Mouse (Mus musculus) heart, embryonic 12.5 days (tissue): ENCODE data around the gene Isoc2a. TPM values are rescaled to one million over a fixed set of nuclear protein-coding genes. Genes with fewer than 3 reads are reported as not detected.
"Not testable (repeated sequence)": the region's sequence is repeated elsewhere in the genome, so short reads cannot be mapped to it uniquely, and the experiment has no call there.

Experiments used
- ATAC-seq: fragments of 200-750 bp; cut with Nextera tagmentation; 2 replicates; pipeline ENCODE4 v1.8.0; 2017; ENCODE audit warnings: moderate TSS enrichment, moderate library complexity; ENCODE audit not compliant: insufficient number of reproducible peaks, low FRiP score
- H3K27ac ChIP-seq: fragments of 300-500 bp; sonication (generic); 2 replicates; pipeline ENCODE4 v1.5.1; 2016; ENCODE audit warnings: mild to moderate bottlenecking, moderate library complexity; ENCODE audit not compliant: poor library complexity, severe bottlenecking
- H3K27me3 ChIP-seq: fragments of 300-500 bp; sonication (generic); replicated peaks from 2 replicates; pipeline ENCODE4 v1.6.1; 2016; ENCODE audit warnings: mild to moderate bottlenecking, moderate library complexity
- H3K36me3 ChIP-seq: fragments of 300-500 bp; sonication (generic); 2 replicates; pipeline ENCODE4 v1.6.1; 2016; ENCODE audit warnings: mild to moderate bottlenecking, moderate library complexity
- H3K4me1 ChIP-seq: fragments of 300-500 bp; sonication (generic); replicated peaks from 2 replicates; pipeline ENCODE4 v1.6.1; 2016; ENCODE audit warnings: mild to moderate bottlenecking
- H3K4me2 ChIP-seq: fragments of 300-500 bp; sonication (generic); 2 replicates; pipeline ENCODE4 v1.6.1; 2016; ENCODE audit warnings: mild to moderate bottlenecking, moderate library complexity
- H3K4me3 ChIP-seq: fragments of 300-500 bp; sonication (generic); 2 replicates; pipeline ENCODE4 v1.5.1; 2016; ENCODE audit warnings: mild to moderate bottlenecking
- H3K9ac ChIP-seq: fragments of 300-500 bp; sonication (generic); 2 replicates; pipeline ENCODE4 v1.6.1; 2016; ENCODE audit warnings: mild to moderate bottlenecking, moderate library complexity
- H3K9me3 ChIP-seq: fragments of 300-500 bp; sonication (generic); replicated peaks from 2 replicates; pipeline ENCODE4 v1.6.1; 2016; ENCODE audit warnings: mild to moderate bottlenecking, moderate library complexity
- WGBS: fragments of 180-500 bp; shearing (Covaris S2); methylation state at CpG from one replicate; pipeline ENCODE4 v1.1.7; 2016; 5-methylcytosine and 5-hydroxymethylcytosine counted together
- polyA plus RNA-seq: library from polyadenylated mRNA; unstranded; fragments of >200 nt; fragmentation: Nextera tagmentation; extraction: Ambion mirVana; gene quantifications from 2 replicates; pipeline ENCODE4 v1.2.1, GENCODE M21; 2016

Isoc2a gene
- polyA plus RNA-seq, 1 experiment from 2014 or later: 1.0 TPM

- Histone ChIP-seq H3K36me3 (no peaks in the 10 kb centered on the region), H3K9me3 (no peaks in the 10 kb centered on the region), H3K27ac (no peak overlapping the region), H3K4me2 (peak overlapping the region; percentile 68), H3K4me1 (peaks cover 15% of the 10 kb centered on the region; the same call in 1 of the 2 replicates), H3K4me3 (peak overlapping the region; percentile 78; the same call in 1 of the 2 replicates), H3K9ac (no peak overlapping the region), H3K27me3 (no peaks in the 10 kb centered on the region)
- ATAC-seq: no peak
- 60% methylated on average over 5 of the region's 5 CpGs for WGBS
Measured at GRCm38 (mm10) chr7:4865090-4865489, 11.9 kb upstream of the Isoc2a start.

GRCm38 (mm10) chr7:4865579-4866493 is 11.1 kb upstream of the Isoc2a start:
- WGBS: 3% methylated on average over 40 of the region's 40 CpGs
- Histone ChIP-seq H3K9ac (peak overlapping the region; percentile 81), H3K27ac (peak overlapping the region; percentile 64; the same call in 1 of the 2 replicates), H3K9me3 (no peaks in the 10 kb centered on the region), H3K4me2 (peak overlapping the region; percentile 68), H3K4me3 (peak overlapping the region; percentile 78), H3K4me1 (peaks cover 15% of the 10 kb centered on the region; the same call in 1 of the 2 replicates), H3K36me3 (no peaks in the 10 kb centered on the region), H3K27me3 (no peaks in the 10 kb centered on the region)
- ATAC-seq: peak; percentile 100

- Histone ChIP-seq H3K4me2 (peak overlapping the region; percentile 68), H3K27ac (peak overlapping the region; percentile 53; the same call in 1 of the 2 replicates), H3K27me3 (no peaks in the 10 kb centered on the region), H3K9ac (peak overlapping the region; percentile 81), H3K4me3 (peak overlapping the region; percentile 78), H3K36me3 (no peaks in the 10 kb centered on the region), H3K4me1 (peaks cover 15% of the 10 kb centered on the region; the same call in 1 of the 2 replicates), H3K9me3 (no peaks in the 10 kb centered on the region)
- WGBS: 46% methylated on average over 10 of the region's 10 CpGs
- no peak for ATAC-seq
Measured at GRCm38 (mm10) chr7:4866631-4867180, 10.2 kb upstream of the Isoc2a start.

GRCm38 (mm10) chr7:4870133-4870532 is 6.8 kb upstream of the Isoc2a start, which contains the start of gene Isoc2b:
Isoc2b (minus strand) TSS chr7:4870258.
- Histone ChIP-seq H3K27ac (no peak within 1 kb of the TSS), H3K4me1 (0 out of 2 replicates have a peak, but pooled peaks cover 12% of the 10 kb centered on the region), H3K27me3 (no peaks in the 10 kb centered on the region), H3K9me3 (no peaks in the 10 kb centered on the region), H3K4me3 (no peak within 1 kb of the TSS), H3K4me2 (no peak within 1 kb of the TSS), H3K36me3 (no peaks in the 10 kb centered on the region), H3K9ac (no peak within 1 kb of the TSS)
- 52% methylated on average over 6 of the region's 6 CpGs for WGBS
- ATAC-seq: no peak

- H3K9ac ChIP-seq: peak overlapping the region; percentile 76
- peak overlapping the region; percentile 62 for H3K4me3 ChIP-seq
- H3K4me2 ChIP-seq: peak overlapping the region; percentile 90
- peaks cover 13% of the 10 kb centered on the region for H3K4me1 ChIP-seq
- WGBS: 5% methylated on average over 11 of the region's 11 CpGs
- H3K27me3 ChIP-seq: no peaks in the 10 kb centered on the region
- 0 out of 2 replicates have a peak, but pooled peaks cover 2% of the 10 kb centered on the region for H3K36me3 ChIP-seq
- peak; percentile 7; the same call in 1 of the 2 replicates for ATAC-seq
- no peak overlapping the region for H3K27ac ChIP-seq
- 0 out of 2 replicates have a peak, but pooled peaks cover 7% of the 10 kb centered on the region for H3K9me3 ChIP-seq
Measured at GRCm38 (mm10) chr7:4877226-4877625, 273 bp downstream of the Isoc2a start.

GRCm38 (mm10) chr7:4878186-4878585 is 1.2 kb downstream of the Isoc2a start:
- Histone ChIP-seq H3K4me1 (peaks cover 13% of the 10 kb centered on the region), H3K4me3 (no peak overlapping the region), H3K36me3 (0 out of 2 replicates have a peak, but pooled peaks cover 5% of the 10 kb centered on the region), H3K9me3 (0 out of 2 replicates have a peak, but pooled peaks cover 7% of the 10 kb centered on the region), H3K27ac (no peak overlapping the region), H3K27me3 (no peaks in the 10 kb centered on the region), H3K9ac (no peak overlapping the region), H3K4me2 (no peak overlapping the region)
- ATAC-seq: no peak

GRCm38 (mm10) chr7:4879036-4879435 is 2.1 kb downstream of the Isoc2a start:
- H3K4me1 ChIP-seq: peaks cover 13% of the 10 kb centered on the region
- H3K27ac ChIP-seq, H3K4me2 ChIP-seq, H3K9me3 ChIP-seq, H3K27me3 ChIP-seq, ATAC-seq, H3K4me3 ChIP-seq, H3K9ac ChIP-seq, H3K36me3 ChIP-seq: not testable (repeated sequence)
- 84% methylated on average over 1 of the region's 1 CpGs for WGBS

- Histone ChIP-seq H3K27ac (no peak overlapping the region), H3K27me3 (no peaks in the 10 kb centered on the region), H3K4me3 (no peak overlapping the region), H3K36me3 (0 out of 2 replicates have a peak, but pooled peaks cover 10% of the 10 kb centered on the region), H3K4me1 (no peaks in the 10 kb centered on the region), H3K9me3 (0 out of 2 replicates have a peak, but pooled peaks cover 4% of the 10 kb centered on the region), H3K9ac (no peak overlapping the region), H3K4me2 (no peak overlapping the region)
- 71% methylated on average over 4 of the region's 4 CpGs for WGBS
- no peak for ATAC-seq
Measured at GRCm38 (mm10) chr7:4886680-4887079, 9.7 kb downstream of the Isoc2a start.

- H3K36me3 ChIP-seq: 0 out of 2 replicates have a peak, but pooled peaks cover 9% of the 10 kb centered on the region
- 50% methylated on average over 11 of the region's 11 CpGs for WGBS
- no peaks in the 10 kb centered on the region for H3K9me3 ChIP-seq
- no peak for ATAC-seq
- H3K27me3 ChIP-seq: no peaks in the 10 kb centered on the region
- H3K4me3 ChIP-seq: no peak overlapping the region
- H3K4me2 ChIP-seq: no peak overlapping the region
- H3K27ac ChIP-seq: no peak overlapping the region
- H3K9ac ChIP-seq: no peak overlapping the region
- H3K4me1 ChIP-seq: peaks cover 10% of the 10 kb centered on the region
Measured at GRCm38 (mm10) chr7:4895186-4895585, 18.2 kb downstream of the Isoc2a start.

GRCm38 (mm10) chr7:4898851-4899648 is 22.1 kb downstream of the Isoc2a start:
- Histone ChIP-seq H3K27ac (no peak overlapping the region), H3K4me2 (peak overlapping the region; percentile 66), H3K27me3 (no peaks in the 10 kb centered on the region), H3K36me3 (no peaks in the 10 kb centered on the region), H3K9ac (peak overlapping the region; percentile 42; the same call in 1 of the 2 replicates), H3K4me3 (peak overlapping the region; percentile 37), H3K4me1 (peaks cover 10% of the 10 kb centered on the region), H3K9me3 (peaks cover 4% of the 10 kb centered on the region)
- 18% methylated on average over 18 of the region's 18 CpGs for WGBS
- ATAC-seq: 0 out of 2 replicates have a peak, but pooled peaks have one; percentile 34
